Mouse (Mus musculus) MEL (cell line): ENCODE measurements around the gene 1700024G13Rik.

ENCODE experiments used
- CTCF ChIP-seq, 3 experiments: IDR thresholded peaks in 2 of 3; conservative IDR thresholded peaks in 1 of 3; 2 replicates each; pipeline ENCODE4 v1.5.1; 2011 to 2012; ENCODE audit warnings: low read length in 3 of 3, low read depth in 2 of 3, mild to moderate bottlenecking in 2 of 3, improper control_type of control experiment in 1 of 3, inconsistent platforms in 1 of 3, mixed read lengths in 1 of 3, moderate library complexity in 1 of 3; ENCODE audit not compliant: control insufficient read depth in 1 of 3, insufficient read depth in 1 of 3, poor library complexity in 1 of 3, severe bottlenecking in 1 of 3
- EP300 ChIP-seq, 2 experiments: IDR thresholded peaks; 2 replicates each; pipeline ENCODE4 v1.6.1; 2011; ENCODE audit warnings: improper control_type of control experiment in 2 of 2, low read length in 2 of 2, low read depth in 1 of 2, mild to moderate bottlenecking in 1 of 2
- GABPA ChIP-seq: IDR thresholded peaks from 2 replicates; pipeline ENCODE4 v1.6.1; 2012; ENCODE audit warnings: low read depth, mild to moderate bottlenecking, inconsistent platforms, low read length, improper control_type of control experiment, moderate library complexity
- GATA1 ChIP-seq: IDR thresholded peaks from 2 replicates; pipeline ENCODE4 v1.6.1; 2011; ENCODE audit warnings: low read depth, low read length, improper control_type of control experiment
- MAFK ChIP-seq: IDR thresholded peaks from 2 replicates; pipeline ENCODE4 v1.6.1; 2011; ENCODE audit warnings: low read depth, mild to moderate bottlenecking, low read length, improper control_type of control experiment, borderline replicate concordance
- MAZ ChIP-seq: IDR thresholded peaks from 2 replicates; pipeline ENCODE4 v1.6.1; 2012; ENCODE audit warnings: low read depth, mild to moderate bottlenecking, inconsistent platforms, low read length, improper control_type of control experiment
- NRF1 ChIP-seq: IDR thresholded peaks from 2 replicates; pipeline ENCODE4 v1.6.1; 2014; ENCODE audit warnings: low read depth, mild to moderate bottlenecking, inconsistent platforms, low read length, improper control_type of control experiment, moderate library complexity; ENCODE audit not compliant: poor library complexity, insufficient read depth, severe bottlenecking
- POLR2A ChIP-seq, 2 experiments: IDR thresholded peaks; 2 replicates each; pipeline ENCODE4 v1.6.1; 2011 to 2012; ENCODE audit warnings: low read length in 2 of 2, mild to moderate bottlenecking in 2 of 2, control low read depth in 1 of 2, improper control_type of control experiment in 1 of 2, low read depth in 1 of 2, moderate library complexity in 1 of 2; ENCODE audit not compliant: control insufficient read depth in 1 of 2, insufficient read depth in 1 of 2, poor library complexity in 1 of 2
- TBP ChIP-seq: IDR thresholded peaks from 2 replicates; pipeline ENCODE4 v1.8.0; 2011; ENCODE audit warnings: low read depth, low read length, improper control_type of control experiment
- TCF12 ChIP-seq: IDR thresholded peaks from 2 replicates; pipeline ENCODE4 v1.6.1; 2014; ENCODE audit warnings: low read depth, mild to moderate bottlenecking, inconsistent platforms, low read length, improper control_type of control experiment, moderate library complexity
- ZNF384 ChIP-seq: IDR thresholded peaks from 2 replicates; pipeline ENCODE4 v1.6.1; 2012; ENCODE audit warnings: low read depth, mild to moderate bottlenecking, inconsistent platforms, low read length, improper control_type of control experiment

DNA sequence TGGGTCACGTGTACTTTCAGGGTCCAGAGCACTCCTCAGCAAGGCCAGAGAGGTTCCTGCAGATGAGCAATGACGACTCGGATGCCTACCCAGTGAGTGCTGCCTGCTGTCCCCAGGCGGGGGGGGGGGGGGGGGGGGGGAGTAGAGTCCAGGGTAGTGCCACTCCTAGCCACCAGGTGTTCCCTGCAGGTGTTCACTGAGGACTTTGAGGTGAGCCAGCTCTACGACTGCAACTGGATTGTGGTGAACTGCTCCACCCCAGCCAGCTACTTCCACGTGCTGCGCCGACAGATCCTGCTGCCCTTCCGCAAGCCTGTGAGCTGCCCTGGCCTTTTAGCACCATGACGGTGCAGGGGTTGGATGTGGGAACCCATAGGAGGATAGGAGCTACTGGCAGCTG, 43.5 kb downstream of the 1700024G13Rik start:
- TF ChIP-seq GATA1 = no peak
- no peak for TF ChIP-seq POLR2A (IDR thresholded peaks at IDR 0.05; ENCODE audit: control insufficient read depth in 1 of 2, insufficient read depth in 1 of 2, low read depth in 1 of 2, low read length in 2 of 2, poor library complexity in 1 of 2)
- no peak for TF ChIP-seq ZNF384
- TF ChIP-seq MAZ = no peak
- no peak for TF ChIP-seq TBP
- TF ChIP-seq TCF12 = no peak
- no peak for TF ChIP-seq CTCF (IDR thresholded peaks at IDR 0.05 in 2 of 3, conservative IDR thresholded peaks at IDR 0.05 in 1 of 3; ENCODE audit: control insufficient read depth in 1 of 3, insufficient read depth in 1 of 3, low read depth in 2 of 3, low read length in 3 of 3, poor library complexity in 1 of 3, severe bottlenecking in 1 of 3)
- no peak for TF ChIP-seq EP300 (IDR thresholded peaks at IDR 0.05; ENCODE audit: low read depth in 1 of 2, low read length in 2 of 2)
- TF ChIP-seq MAFK = no peak
- no peak for TF ChIP-seq NRF1
- TF ChIP-seq GABPA = no peak
